Mouse (Mus musculus) left cerebral cortex, adult 8-10 months (tissue): ENCODE measurements around the gene Prkce. TPM values are rescaled to one million over a fixed set of nuclear protein-coding genes. Genes with fewer than 3 reads are reported as not detected.
A peak's percentile ranks its signal among the peaks of the same experiment; 100 is the strongest.

Experiments used
- DNase-seq, 2 experiments: peaks; one replicate each; pipeline ENCODE4 v3.0.0; 2022; ENCODE audit warnings: low spot score in 2 of 2
- total RNA-seq, 4 experiments: library from RNA; stranded (reverse); gene quantifications; 2 replicates each; pipeline ENCODE4 v1.2.4; 2022

The Prkce gene
- total RNA-seq, 4 experiments from 2014 or later = 250 to 274 (median 263) TPM

- no peak for DNase-seq
Measured at GRCm38 (mm10) chr17:86299576-86299975, 132.0 kb downstream of the Prkce start.

- DNase-seq = peak; percentile 43 to 80
Measured at GRCm38 (mm10) chr17:86300774-86301595, 133.4 kb downstream of the Prkce start.

- DNase-seq = no peak
Measured at GRCm38 (mm10) chr17:86302266-86302665, 134.7 kb downstream of the Prkce start.

DNA sequence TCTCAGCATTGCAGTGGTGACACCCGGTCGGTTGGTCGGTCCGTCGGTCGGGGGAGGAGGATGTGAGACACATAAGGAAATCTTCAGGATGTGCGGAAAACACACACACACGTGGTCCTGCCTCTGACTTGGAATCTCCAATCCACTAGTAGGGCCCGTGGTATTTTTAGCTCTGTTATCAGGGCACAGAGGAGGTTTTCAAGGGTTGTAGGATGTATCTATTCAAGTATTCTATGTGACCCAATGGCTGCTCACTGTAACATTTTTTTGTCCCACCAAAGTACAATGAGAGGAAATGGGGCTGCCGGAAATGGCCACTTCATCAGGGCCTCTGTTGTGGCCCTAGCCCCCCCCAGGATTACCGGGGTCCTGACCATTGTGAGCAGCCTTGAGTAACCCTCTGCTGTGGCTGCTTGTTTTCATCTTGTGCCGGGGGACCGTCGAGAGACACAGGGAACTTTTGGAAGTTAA is 135.3 kb downstream of the Prkce start:
- DNase-seq = no peak

DNA sequence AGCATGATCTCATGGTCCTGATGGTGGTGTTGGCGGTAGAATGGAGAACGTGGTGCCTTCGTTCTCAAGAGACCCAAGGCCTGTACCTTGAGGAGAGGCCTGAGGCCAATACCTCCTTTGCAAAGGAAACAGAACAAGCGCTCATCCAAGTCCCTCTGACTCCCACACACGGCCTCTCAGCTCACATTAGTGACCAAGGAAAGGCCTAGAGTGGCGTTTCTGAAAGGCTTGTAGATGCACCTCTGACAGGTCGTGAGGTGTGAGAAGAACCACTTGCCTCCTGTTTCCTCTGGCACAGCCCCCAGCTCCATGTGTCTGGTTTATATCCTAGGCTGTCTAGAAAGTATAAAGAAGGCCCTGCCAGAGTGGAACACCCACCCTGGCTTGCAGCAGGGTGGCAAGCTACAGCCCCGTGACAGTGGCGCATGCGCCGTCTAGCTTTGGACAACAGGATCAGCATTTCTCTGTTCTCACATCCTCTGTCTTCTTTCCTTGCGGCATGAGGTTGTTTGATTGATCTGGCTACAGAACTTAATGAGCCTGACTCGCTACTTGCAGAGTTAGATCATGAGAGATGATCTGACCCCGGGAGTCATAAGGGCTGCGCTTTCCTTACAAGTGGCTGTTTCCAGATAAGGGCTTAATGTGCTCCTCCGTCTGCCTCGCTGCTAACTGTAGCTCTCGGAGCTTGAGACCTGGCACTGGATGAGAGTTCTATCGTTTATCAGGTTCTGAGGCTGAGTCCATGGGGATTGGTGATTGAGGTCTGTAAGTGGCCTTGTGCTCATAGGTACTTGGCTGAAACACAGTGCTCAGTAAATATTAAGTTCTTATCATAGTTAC is 136.0 kb downstream of the Prkce start:
- no peak for DNase-seq

DNA sequence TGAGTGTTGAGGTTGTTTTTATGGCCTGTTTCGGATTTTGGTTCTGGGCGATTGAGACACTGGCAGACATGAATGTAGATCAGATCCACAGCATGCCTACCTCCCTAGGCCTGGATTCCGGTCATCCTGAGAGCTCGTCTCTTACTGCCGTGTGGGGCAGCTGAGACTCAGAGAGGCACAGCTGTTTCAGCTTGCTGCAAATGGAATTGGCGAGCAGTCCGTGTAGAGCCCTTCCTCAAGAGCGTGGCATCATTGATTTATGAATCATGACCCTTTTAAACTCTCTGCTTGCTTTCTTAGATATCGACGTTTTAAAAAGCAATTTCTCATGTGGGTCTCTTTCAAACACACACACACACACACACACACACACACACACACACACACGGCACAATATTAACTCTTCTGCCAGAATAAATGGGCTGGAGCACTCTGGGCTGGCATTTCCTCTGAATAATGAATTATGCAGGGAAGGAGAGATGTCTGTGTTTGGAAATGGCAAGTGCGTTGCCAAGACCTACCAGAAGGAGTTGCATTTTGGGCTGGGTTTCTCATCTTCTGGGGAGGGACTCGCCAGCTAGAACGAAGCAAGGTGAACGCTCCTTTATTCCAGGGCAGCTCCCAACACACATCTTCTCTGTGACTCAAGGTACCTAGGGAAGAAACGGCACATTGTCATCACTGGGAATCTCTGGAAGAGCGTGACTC is 137.5 kb downstream of the Prkce start:
- DNase-seq = no peak

- no peak for DNase-seq
Measured at GRCm38 (mm10) chr17:86306161-86306560, 138.6 kb downstream of the Prkce start.

DNA sequence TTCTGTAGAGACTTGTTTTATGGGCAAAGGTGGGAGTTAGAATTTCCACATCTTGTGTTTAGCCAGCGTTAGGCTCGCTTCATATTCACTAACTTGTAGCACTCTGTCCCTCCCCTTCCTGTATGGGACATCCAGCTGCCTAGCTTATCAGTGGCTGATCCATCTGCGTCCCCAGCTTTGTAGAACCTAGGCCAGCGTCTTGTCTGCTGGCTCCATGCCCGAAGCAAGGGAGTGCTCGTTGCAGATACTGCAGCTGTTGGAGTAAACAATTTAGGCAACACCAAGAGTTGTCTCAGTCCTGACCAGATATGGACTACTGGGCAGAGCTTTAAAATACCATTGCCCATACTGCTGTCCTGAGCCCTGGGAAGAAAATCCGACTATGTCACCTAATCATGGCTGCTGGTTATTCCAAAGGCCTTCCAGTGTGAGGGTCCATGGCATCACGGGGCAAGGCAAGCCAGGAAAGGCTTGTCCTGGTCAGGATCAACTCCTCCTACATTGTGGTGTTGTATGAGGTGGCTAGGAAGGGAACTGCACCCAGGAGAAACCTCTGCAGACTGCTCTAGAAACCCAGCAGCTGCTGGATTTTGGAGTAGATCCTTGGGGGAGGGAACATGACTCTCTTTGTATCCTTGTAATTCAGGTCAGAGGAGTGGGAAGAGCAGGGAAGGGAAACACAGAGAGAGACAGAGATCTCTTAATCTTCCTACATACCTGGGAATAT is 146.0 kb downstream of the Prkce start:
- DNase-seq = no peak

DNA sequence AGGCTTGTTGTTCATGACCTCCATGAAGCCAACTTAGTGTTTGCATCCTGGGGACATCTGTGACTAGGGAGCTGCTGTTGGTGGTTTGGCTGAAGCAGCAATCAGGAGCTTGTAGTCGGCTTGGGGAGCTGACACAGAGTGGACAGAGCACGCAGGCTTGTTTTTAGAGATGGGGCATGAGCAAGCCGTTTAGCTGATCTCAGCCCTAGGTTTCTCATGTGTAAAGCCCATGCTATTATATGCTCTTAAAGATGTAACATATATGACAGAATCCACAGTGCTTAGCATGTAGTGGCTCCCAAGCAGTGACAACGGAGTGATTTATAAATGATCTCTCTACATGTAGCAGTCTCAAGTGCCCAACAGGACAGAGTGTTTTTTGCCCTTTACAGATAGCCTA is 148.3 kb downstream of the Prkce start:
- DNase-seq = no peak

GRCm38 (mm10) chr17:86316771-86317170 is 149.2 kb downstream of the Prkce start:
- DNase-seq = no peak

GRCm38 (mm10) chr17:86317197-86317596 is 149.6 kb downstream of the Prkce start:
- DNase-seq = no peak

DNA sequence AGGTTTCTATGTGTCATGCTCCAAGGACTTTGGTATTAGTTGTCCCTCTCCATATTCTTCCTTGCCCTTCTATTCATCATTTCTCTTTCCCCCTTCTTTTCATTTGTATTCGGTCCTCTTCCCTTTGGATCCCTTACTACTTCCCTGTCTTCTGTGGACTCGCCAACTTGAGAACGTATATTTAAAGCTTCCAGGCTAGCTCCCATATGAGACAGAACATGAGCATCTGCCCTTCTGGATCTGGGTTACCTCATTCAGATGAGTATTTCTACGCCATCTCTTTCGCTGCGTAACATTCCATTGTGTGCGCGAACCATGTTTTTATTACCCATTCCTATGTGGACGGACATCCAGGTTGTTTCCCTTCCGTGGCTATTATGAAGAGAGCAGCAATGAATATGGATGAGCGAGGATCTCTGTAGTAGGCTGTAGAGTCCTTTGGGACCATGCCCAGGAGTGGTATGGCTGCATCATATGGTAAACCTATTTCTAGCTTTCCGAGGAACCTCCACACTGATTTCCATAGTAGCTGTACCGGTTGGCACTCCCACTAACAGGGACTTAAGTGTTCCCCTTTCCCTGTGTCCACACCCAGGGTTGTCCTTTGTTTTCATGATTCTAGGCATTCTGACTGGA is 152.5 kb downstream of the Prkce start:
- peak in 1 of 2 experiments; percentile 78 for DNase-seq

DNA sequence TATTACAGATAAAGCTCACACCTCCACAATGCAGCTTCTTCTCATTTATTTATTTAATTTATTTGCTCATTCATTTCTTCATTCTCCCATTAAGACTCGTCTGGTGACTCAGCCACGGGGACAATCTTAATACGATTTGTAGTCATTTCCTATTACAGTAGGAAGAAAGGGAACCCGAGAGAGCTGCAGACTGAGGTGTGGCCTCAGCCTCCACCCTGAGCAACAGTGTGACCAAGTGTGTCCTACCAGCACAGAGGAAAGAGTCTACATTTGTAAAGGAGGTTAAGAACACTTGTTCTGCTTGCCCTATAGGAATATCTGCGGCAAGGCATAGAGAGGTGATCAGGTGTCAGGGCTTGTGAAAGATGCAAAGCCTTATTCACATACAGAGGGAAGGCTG is 155.3 kb downstream of the Prkce start:
- DNase-seq = no peak

GRCm38 (mm10) chr17:86323310-86323709 is 155.7 kb downstream of the Prkce start:
- no peak for DNase-seq

GRCm38 (mm10) chr17:86323909-86324686 is 156.5 kb downstream of the Prkce start:
- no peak for DNase-seq

DNA sequence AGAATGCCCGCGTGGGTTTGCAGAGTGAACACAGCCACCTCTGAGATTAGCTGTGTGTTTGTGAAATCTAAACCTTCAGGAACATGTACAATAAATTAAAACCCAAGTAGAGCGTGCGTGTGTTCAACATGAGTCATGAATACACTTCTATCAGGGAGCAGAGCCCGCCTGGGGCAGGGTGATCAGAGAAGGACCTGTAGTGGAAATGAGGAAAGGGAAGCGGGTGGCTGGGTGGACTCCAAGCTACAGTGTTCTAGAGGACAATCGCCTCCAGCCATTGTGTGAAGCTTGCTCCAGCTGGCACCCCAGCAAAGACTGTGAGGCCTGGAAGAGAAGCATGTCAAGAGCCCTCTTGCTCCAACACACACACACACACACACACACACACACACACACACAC is 157.2 kb downstream of the Prkce start:
- no peak for DNase-seq

DNA sequence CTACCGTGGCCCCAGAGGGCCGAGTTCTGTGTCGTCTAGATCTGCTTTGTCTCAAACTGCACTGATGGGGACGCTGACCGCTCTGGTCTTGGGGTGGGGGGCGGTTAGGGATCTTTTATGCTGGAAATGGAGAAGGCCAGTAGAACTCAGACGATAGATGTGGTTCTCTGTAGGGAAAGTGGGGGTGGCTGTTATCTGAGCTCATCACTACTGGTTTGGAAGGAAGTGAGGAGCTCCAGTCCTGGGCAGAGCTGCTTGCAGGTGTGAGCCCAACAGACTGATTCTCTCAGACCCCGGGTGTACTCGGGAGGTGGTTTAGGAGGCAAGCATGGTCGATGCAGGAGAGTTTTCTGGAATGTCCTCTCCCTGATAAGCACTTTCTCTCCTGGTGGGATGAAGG is 157.7 kb downstream of the Prkce start:
- DNase-seq = no peak

- no peak for DNase-seq
Measured at GRCm38 (mm10) chr17:86327958-86328357, 160.4 kb downstream of the Prkce start.

DNA sequence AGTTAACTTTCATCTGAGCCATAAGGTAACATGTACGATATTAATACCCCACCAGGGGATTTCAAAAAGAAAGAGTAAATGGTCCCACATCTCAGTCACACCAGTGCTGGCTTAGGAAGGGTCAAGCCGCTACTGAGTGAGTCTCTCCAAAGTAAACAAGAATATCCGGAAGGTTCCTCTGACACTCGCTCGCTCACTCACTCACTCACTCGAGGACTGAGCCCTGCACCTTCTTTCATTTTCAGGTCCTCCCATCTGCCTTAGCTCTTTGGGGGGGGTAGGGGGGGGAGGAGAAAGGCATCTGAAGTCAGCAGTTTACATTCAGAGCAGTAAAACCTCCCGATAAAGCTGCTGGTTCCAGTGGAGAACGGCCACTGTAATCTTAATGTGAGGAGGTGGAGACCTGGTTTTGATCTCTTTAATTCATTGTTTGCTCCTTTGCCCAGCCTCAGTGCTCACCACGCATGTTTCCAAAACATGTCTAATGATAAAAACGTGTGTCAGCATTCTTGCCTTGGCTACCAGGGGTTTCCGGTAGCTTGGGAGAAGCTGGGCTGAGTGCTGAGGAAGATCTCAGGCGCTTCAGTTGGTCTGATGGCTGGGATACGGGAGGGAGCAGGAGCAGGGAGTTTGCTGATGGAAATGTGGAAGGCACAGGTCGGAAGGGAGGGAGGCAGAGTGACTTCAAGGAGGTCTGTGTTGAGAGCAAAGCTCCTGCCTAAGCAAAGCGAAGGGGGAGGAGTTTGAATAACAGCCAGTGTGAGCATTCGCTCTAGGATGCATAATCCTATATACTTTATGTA is 161.9 kb downstream of the Prkce start:
- DNase-seq = no peak
